41 mouse cellular contexts compared by ENCODE assay signal in genomic region chr5:135301916-135302315, GRCm38 (mm10). TPM values are rescaled to one million over a fixed set of nuclear protein-coding genes. Genes with fewer than 3 reads are reported as not detected.
"Had no signal": no experiment of that assay in that cellular context is flagged by ENCODE, and none has a peak within 500 bp of the region (broad histone marks: within the 10 kb centered on the region; RNA-seq: fewer than 3 reads in every experiment).

No protein-coding gene starts in this region.

- H3K36me3 ChIP-seq: heart, embryonic 13.5 days; heart, embryonic 15.5 days; hindbrain, embryonic 15.5 days; intestine, embryonic 15.5 days; kidney, embryonic 15.5 days; limb, embryonic 12.5 days; liver, embryonic 12.5 days had no signal

- H3K9me3 ChIP-seq: heart, embryonic 13.5 days; heart, embryonic 15.5 days; hindbrain, embryonic 15.5 days; intestine, embryonic 15.5 days; kidney, embryonic 15.5 days; limb, embryonic 12.5 days; liver, embryonic 12.5 days had no signal

- H3K4me1 ChIP-seq: heart, embryonic 13.5 days; heart, embryonic 15.5 days; hindbrain, embryonic 15.5 days; intestine, embryonic 15.5 days; kidney, embryonic 15.5 days; limb, embryonic 12.5 days; liver, embryonic 12.5 days had no signal

- H3K4me3 ChIP-seq: heart, embryonic 13.5 days; heart, embryonic 15.5 days; hindbrain, embryonic 15.5 days; intestine, embryonic 15.5 days; kidney, embryonic 15.5 days; limb, embryonic 12.5 days; liver, embryonic 12.5 days had no signal

- DNase-seq: gastrocnemius, postnatal 14 days; gastrocnemius, postnatal 36 days; heart, postnatal 14 days; heart, postnatal 36 days; kidney, adult 11 months; kidney, adult 2 months; kidney, adult 9 months; kidney, postnatal 14 days; kidney, postnatal 36 days; layer of hippocampus, adult 9-11 months; layer of hippocampus, postnatal 36 days; left cerebral cortex, postnatal 4 days; lung, adult 18-20 months had no signal

- H3K4me2 ChIP-seq: heart, embryonic 11.5 days; heart, embryonic 13.5 days; heart, embryonic 15.5 days; hindbrain, embryonic 15.5 days; intestine, embryonic 15.5 days; kidney, embryonic 15.5 days; limb, embryonic 12.5 days; liver, embryonic 12.5 days had no signal

- ATAC-seq: hindbrain, postnatal 0 days; intestine, embryonic 15.5 days; liver, embryonic 12.5 days had no signal

- H3K27me3 ChIP-seq: heart, embryonic 15.5 days; hindbrain, embryonic 15.5 days; intestine, embryonic 15.5 days; limb, embryonic 12.5 days had no signal

- H3K9ac ChIP-seq: heart, embryonic 13.5 days; heart, embryonic 15.5 days; hindbrain, embryonic 15.5 days; intestine, embryonic 15.5 days; kidney, embryonic 15.5 days; limb, embryonic 12.5 days; liver, embryonic 12.5 days; liver, embryonic 14.5 days had no signal

- H3K27ac ChIP-seq: heart, embryonic 13.5 days; heart, embryonic 15.5 days; hindbrain, embryonic 15.5 days; hindbrain, postnatal 0 days; intestine, embryonic 15.5 days; kidney, embryonic 15.5 days; kidney, postnatal 0 days; limb, embryonic 12.5 days; liver, embryonic 12.5 days; liver, embryonic 14.5 days had no signal

RNA-seq across cellular contexts. Expression of gene Fkbp6, which starts 47.9 kb away (rescaled TPM):
- total RNA-seq: gastrocnemius, adult 18-20 months; gastrocnemius, adult 8-10 months; gastrocnemius, postnatal 14 days; gastrocnemius, postnatal 36 days; hematopoietic stem cell, adult 5-6 weeks; hindbrain, postnatal 0 days; layer of hippocampus, postnatal 14 days; layer of hippocampus, postnatal 36 days; left cerebral cortex, adult 18-20 months; liver, adult 2 months had no signal
- polyA plus RNA-seq: gonadal fat pad, adult 2 months; heart, embryonic 15.5 days; heart, postnatal 0 days; kidney, embryonic 15.5 days; kidney, postnatal 0 days; large intestine, adult 2 months; liver, adult 2 months; liver, embryonic 16.5 days had no signal

RNA-seq across cellular contexts. Expression of gene Fzd9, which starts 50.9 kb away (rescaled TPM):
- total RNA-seq: liver, adult 2 months had no signal

RNA-seq across cellular contexts. Expression of gene Trim50, which starts 51.2 kb away (rescaled TPM):
- total RNA-seq: gastrocnemius, adult 18-20 months; gastrocnemius, adult 8-10 months; gastrocnemius, postnatal 14 days; gastrocnemius, postnatal 36 days; heart, postnatal 14 days; heart, postnatal 36 days; hematopoietic stem cell, adult 5-6 weeks; hindbrain, postnatal 0 days; layer of hippocampus, adult 18-20 months; layer of hippocampus, adult 8-10 months; layer of hippocampus, postnatal 14 days; layer of hippocampus, postnatal 36 days; left cerebral cortex, adult 18-20 months; left cerebral cortex, adult 8-10 months; left cerebral cortex, postnatal 10 days; left cerebral cortex, postnatal 25 days; left cerebral cortex, postnatal 4 days; liver, adult 2 months had no signal
- polyA plus RNA-seq: gonadal fat pad, adult 2 months; heart, embryonic 11.5 days; heart, embryonic 13.5 days; heart, embryonic 15.5 days; heart, postnatal 0 days; hindbrain, embryonic 11.5 days; hindbrain, embryonic 15.5 days; kidney, embryonic 15.5 days; kidney, postnatal 0 days; large intestine, adult 2 months; limb, embryonic 12.5 days; limb, embryonic 14.5 days; liver, adult 2 months; liver, embryonic 12.5 days; liver, embryonic 14.5 days; liver, embryonic 16.5 days had no signal
